Mouse (Mus musculus) bone marrow, adult 2 months (tissue): ENCODE results near the gene Tex44.

Source experiments
- CTCF ChIP-seq: fragments of 200-500 bp; IDR thresholded peaks from 2 replicates; pipeline ENCODE4 v1.5.1; 2011; ENCODE audit warnings: low read length, control low read depth; ENCODE audit not compliant: control insufficient read depth, insufficient read depth
- POLR2A ChIP-seq: fragments of 200-500 bp; IDR thresholded peaks from 2 replicates; pipeline ENCODE4 v1.6.1; 2011; ENCODE audit warnings: low read depth, mild to moderate bottlenecking, control low read depth, low read length, borderline replicate concordance; ENCODE audit not compliant: control insufficient read depth

DNA sequence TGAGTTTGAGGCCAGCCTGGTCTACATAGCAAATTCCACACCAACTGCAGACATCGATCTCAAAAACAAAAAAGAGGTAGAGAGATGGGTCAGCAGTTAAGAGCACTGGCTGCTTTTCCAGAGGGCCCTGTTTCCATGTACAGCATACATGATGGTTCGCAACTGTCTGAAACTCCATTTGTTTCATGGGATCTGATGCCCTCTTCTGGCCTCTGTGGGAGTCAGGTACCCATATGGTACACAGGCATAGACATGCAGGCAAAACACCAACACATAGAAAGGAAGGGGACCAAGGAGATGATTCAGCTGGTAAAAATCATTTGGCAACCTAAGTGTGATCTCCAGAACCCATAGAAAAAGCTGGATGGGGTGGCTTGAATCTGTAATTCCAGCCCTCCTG, 12.4 kb downstream of the Tex44 start:
- TF ChIP-seq CTCF (0 out of 2 replicates have a peak, but pooled peaks have one; percentile 14), POLR2A (no peak)
